Mouse (Mus musculus): ENCODE measurements around the gene Psen1. TPM values are rescaled to one million over a fixed set of nuclear protein-coding genes. Genes with fewer than 3 reads are reported as not detected.

Gene Psen1
- polyA plus RNA-seq (2014; fragmentation: Illumina TruSeq; extraction: RNeasy Lipid Tissue Mini Kit (QIAGEN cat#74804); ENCODE audit: low replicate concordance), result 51.0 TPM

DNA sequence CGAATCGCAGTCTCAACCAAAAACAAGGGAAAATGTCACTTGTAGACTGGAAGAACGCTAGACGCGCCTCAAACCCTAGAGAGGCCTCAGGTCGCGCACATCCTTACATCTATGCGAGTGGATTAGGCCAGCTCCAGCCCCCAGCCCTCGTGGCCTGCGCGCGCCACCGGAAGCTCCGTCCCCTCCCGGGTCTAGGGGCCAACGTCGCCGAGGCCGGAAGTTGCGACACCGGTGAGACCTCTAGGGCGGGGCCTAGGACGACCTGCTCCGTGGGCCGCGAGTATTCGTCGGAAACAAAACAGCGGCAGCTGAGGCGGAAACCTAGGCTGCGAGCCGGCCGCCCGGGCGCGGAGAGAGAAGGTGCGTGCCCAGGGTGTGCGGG, at the start of gene Psen1:
Gene Psen1 (plus strand): TSS at position 219 of the 382 bp plus-strand sequence.

DNA sequence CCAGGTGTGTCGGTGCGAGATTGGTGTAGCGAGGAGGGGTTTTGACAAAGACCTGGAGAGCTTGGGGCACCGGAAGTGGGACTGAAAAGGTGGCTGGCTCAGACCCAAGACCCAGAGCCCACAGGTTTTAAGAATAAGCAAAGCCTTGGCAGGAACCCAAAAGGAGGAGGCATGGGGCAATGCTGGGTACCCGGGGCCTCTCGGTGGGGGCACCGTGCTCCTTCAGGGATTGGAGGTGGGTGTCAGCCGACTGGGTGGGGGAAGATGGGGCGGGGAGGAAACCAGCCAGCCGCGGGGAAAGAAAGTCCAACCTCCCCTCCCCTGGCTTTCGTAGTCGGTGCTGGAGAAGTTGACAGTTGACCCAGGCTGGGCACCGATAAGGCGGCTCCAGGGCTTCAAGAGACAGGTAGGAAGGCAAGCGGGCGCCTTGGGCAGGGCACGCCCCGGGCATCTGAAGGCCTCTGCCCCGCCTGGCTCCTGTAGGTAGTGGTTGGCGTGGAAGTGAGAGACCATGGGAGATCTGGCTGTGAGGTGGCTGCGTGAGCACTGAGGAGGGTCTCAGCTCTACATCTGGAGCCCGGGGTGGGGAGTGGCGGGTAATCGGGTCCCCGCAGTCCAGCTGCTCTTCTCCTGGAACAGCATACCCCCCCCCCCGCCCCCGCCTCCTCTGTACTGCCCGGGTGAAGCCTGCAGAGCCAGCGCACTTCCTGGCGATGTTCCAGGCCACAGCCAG, 75.5 kb downstream of the Psen1 start, which contains the start of gene Papln:
Gene Papln (plus strand): TSS at position 324 of the 733 bp plus-strand sequence.

Other genes with a start within 250 kb of the Psen1 start
- 8.2 TPM for gene Dpf3, start 200.4 kb upstream of the Psen1 start, polyA plus RNA-seq (2014; fragmentation: Illumina TruSeq; extraction: RNeasy Lipid Tissue Mini Kit (QIAGEN cat#74804); ENCODE audit: low replicate concordance)
- 0.63 TPM for gene Dcaf4, start 167.7 kb upstream of the Psen1 start, polyA plus RNA-seq (2014; fragmentation: Illumina TruSeq; extraction: RNeasy Lipid Tissue Mini Kit (QIAGEN cat#74804); ENCODE audit: low replicate concordance)
- gene Zfyve1, start 90.9 kb upstream of the Psen1 start, polyA plus RNA-seq (2014; fragmentation: Illumina TruSeq; extraction: RNeasy Lipid Tissue Mini Kit (QIAGEN cat#74804); ENCODE audit: low replicate concordance), result 7.0 TPM
- gene Rbm25, start 56.9 kb upstream of the Psen1 start, polyA plus RNA-seq (2014; fragmentation: Illumina TruSeq; extraction: RNeasy Lipid Tissue Mini Kit (QIAGEN cat#74804); ENCODE audit: low replicate concordance), result 286 TPM
- 0.52 TPM for gene Papln, start 75.5 kb downstream of the Psen1 start, polyA plus RNA-seq (2014; fragmentation: Illumina TruSeq; extraction: RNeasy Lipid Tissue Mini Kit (QIAGEN cat#74804); ENCODE audit: low replicate concordance)
- gene Numb, start 233.8 kb downstream of the Psen1 start, polyA plus RNA-seq (2014; fragmentation: Illumina TruSeq; extraction: RNeasy Lipid Tissue Mini Kit (QIAGEN cat#74804); ENCODE audit: low replicate concordance), result 56.8 TPM